Mouse (Mus musculus) CD4-positive, CD25-positive, alpha-beta regulatory T cell, adult 2 months (primary cell): ENCODE measurements around the gene Zdhhc14.

Experiments
- DNase-seq: peaks from one replicate; pipeline ENCODE4 v3.0.0-alpha.2; 2012; ENCODE audit warnings: low read depth, low spot score

Zdhhc14 gene

DNA sequence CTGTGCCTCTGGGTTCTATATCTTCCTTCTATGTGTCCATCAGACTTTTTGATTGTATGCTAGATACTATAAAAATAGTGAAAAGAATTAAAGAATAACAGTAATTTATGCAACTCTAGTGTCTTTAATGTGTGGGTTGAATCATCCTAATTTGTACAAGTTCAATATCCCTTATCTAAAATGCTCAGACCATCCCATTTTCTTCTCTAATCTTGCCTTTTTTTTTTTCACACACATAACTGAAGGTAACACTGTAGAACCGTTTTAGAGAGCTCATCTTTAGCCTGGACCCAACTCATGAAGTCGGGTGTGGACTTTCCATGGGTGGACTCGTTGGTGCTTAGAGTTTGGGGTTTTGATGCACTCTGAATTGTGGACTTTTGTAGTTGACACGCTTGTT, 12.6 kb downstream of the Zdhhc14 start:
- no peak for DNase-seq

DNA sequence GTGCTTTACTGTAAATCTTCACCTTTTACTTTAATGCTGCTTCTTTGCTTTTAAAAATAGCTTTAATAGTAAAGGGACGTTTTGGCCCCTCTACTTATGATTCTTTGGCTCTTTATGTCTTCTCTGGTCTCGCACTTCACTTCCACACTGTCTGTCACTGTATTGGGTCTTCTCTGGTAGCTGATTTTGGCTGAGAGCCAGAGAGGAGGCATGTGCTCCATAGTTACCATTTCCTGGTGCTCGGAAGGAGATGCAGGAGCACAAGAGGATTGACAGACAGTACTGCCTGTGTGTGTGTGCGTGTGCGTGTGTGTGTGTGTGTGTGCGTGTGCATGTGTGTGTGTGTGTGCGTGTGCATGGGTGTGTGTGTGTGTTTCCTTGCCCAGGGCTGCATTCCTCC, 14.2 kb downstream of the Zdhhc14 start:
- DNase-seq, result no peak

GRCm38 (mm10) chr17:5506988-5507387, 14.6 kb downstream of the Zdhhc14 start:
- DNase-seq, result no peak

- no peak for DNase-seq
Measured at GRCm38 (mm10) chr17:5508030-5508429, 15.7 kb downstream of the Zdhhc14 start.

- DNase-seq, result no peak
Measured at GRCm38 (mm10) chr17:5510564-5510963, 18.2 kb downstream of the Zdhhc14 start.

DNA sequence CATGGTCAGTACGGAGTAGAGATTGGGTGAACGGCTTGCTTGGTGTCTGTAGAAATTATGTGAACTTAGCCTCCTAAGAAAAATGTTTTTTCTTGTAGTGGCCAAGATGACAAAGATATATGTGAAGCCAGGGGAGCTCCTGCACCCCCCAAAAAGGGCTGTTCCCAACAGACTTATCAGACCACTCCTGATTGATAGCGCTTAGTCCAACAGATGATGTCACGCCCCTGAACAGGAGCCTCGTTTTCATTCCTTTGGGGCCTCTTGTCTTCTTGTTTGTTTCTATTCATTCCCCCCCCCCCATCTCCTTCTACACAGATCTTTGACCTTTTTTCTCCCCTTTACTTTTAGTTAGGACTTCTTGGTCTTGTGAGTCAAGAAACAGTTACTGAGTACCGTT, 19.4 kb downstream of the Zdhhc14 start:
- no peak for DNase-seq

GRCm38 (mm10) chr17:5519466-5519865, 27.1 kb downstream of the Zdhhc14 start:
- DNase-seq, result no peak

- peak; percentile 4 for DNase-seq
Measured at GRCm38 (mm10) chr17:5519910-5520592, 27.7 kb downstream of the Zdhhc14 start.

GRCm38 (mm10) chr17:5521532-5521931, 29.2 kb downstream of the Zdhhc14 start:
- DNase-seq, result no peak

- DNase-seq, result no peak
Measured at GRCm38 (mm10) chr17:5529552-5529951, 37.2 kb downstream of the Zdhhc14 start.

- DNase-seq, result no peak
Measured at GRCm38 (mm10) chr17:5532816-5533215, 40.5 kb downstream of the Zdhhc14 start.

GRCm38 (mm10) chr17:5535357-5535756, 43.0 kb downstream of the Zdhhc14 start:
- peak; percentile 58 for DNase-seq

DNA sequence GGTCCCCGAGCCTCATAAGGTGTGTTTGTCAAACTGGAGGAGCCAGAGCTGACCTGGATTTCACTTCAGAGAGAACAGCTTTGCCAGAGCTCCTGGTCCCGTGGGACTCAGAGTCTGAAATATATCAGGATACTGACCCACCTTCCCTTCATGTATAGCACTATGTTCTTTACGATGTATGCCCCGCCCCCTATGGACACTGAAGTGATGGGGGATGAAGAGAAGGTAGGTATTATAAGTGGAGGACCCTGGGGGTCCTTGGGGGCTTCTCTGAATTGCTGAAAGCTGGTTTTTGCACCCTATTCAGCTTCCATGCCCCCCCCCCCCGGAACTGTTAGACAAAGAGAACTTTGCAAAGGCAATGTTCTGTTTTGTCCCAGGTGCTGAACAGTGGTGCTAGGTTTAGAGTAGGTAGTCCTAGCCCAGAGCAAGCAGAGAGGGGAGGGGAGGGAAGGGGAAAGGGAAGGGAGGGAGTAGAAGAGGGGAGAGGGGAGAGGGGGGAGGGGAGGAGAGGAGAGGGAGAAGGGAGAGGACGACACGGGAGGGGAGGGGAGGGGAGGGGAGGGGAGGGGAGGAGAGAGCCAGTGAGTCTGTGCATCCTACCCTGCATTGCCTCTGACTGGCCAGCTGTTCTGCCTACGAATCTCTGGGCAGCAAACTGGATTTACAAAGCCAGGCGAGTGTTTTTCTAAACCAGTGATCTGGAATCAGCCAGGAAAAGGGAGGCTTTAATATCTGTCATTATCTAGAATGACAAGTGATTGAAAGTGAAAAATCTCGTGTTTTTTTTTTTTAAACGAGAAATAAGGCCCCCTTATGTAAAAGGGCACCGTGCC, 44.1 kb downstream of the Zdhhc14 start:
- DNase-seq, result no peak

GRCm38 (mm10) chr17:5537095-5537575, 44.8 kb downstream of the Zdhhc14 start:
- DNase-seq, result no peak

DNA sequence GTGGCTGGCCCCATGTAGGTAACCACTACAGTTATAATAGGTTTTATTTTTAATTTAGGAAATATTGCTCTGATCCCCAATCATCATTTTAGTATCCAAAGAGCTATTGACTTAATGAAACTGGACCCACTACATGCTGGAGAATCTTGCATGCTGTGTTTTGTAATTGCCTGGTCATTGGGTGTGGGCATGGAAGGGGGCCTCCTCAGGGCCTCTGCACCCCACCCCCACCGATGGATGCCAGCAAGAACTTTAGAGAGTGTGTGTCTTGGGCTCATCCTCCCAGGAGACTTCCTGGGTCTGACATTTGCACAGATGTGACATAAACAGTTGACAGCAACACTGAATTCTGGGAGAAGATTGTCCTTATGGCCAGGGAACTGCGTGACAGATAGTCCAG, 49.8 kb downstream of the Zdhhc14 start:
- no peak for DNase-seq

DNA sequence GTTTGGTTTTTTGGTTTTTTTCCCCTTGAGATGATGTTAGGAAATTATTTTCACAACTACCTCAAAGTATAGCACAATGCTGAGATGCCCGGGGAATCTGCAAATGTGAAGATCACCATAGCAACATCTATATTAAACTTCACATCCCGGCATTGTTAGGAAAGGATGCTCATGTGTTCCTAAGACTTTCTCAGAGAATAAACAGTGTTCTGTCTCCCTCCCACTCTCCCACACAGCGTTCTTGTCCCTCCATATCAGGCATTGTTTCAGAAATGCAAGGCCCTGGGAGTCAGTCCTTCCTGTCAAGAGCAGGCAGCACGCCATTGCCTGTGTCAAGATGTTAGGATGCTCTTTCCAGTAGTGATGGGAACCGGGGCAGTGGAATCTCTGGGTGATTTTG, 51.7 kb downstream of the Zdhhc14 start:
- no peak for DNase-seq

GRCm38 (mm10) chr17:5545065-5545464, 52.7 kb downstream of the Zdhhc14 start:
- DNase-seq, result no peak

DNA sequence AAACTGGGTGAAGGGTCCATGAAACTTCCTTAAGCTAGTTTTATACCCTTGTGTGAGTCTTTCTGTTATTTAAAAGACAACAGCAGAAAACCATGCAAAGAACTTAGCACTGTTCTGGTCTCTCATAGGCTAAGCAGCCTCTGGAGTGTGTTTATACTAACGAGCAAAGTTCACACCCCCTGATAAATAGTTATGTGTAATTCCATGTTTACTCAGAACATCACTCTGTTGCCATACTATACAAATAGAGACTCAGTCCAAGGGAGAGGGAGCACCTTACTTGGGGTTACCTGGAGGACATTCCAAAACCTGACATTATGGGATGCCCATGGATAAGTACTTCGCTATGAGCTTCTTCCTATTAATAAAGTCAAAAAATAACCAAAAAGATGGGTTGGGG, 56.2 kb downstream of the Zdhhc14 start:
- no peak for DNase-seq

GRCm38 (mm10) chr17:5549460-5549859, 57.1 kb downstream of the Zdhhc14 start:
- DNase-seq, result no peak

- no peak for DNase-seq
Measured at GRCm38 (mm10) chr17:5550444-5550843, 58.1 kb downstream of the Zdhhc14 start.

DNA sequence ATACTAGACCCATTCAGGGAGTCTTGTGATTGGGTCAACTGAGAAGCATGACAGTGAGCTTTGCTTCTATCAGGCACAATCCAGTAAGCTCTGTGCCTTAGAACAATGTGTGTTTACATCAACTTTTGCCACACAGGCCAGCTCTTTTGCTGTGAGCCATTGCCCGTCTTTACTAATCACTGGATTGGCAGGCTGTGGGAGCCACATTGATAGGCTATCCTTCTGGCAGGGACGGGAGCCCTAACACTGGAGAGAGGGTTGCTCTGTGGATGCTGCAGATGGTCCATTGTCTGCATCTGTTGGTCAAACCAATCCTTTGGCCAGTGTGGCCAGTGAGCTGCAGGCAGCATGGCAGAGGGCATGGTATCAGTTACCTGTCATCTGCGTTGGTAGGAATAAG, 58.8 kb downstream of the Zdhhc14 start:
- DNase-seq, result no peak

DNA sequence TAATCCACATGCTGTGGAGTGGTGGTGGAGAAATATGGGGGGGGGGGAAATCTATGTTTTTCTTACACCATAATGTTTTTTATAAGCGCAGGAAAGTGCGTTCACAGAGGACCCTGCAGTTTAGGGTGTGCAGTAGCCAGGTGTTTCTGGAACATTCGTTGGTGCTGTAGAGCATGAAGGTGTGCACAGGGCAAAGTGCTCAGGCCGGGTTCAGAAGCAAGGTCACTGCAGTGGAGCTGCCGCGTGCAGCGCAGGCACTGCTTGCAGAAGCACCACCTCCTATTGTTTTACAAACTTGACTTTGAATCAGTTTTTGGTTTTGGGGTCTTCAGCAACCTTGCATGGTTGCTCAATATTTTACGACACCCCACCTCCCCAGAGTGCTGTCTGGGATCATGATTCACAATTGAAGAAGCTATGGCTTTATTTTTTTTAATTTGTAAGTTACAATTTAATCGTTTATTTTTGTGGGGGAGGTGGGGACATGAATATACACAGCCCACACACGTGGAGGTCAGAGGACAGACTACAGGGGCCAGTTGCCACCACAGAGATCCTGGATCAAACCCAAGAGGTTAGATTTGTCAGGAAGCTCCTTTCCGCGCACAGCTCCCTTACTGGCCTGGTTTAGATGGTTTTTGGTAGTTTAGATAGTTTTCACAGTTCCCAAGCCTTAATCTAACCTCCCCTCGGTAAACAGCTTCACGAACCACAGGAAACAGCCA, 59.8 kb downstream of the Zdhhc14 start:
- DNase-seq, result no peak
